Mouse (Mus musculus): Measurements from ENCODE around the gene Inpp4a.

DNA sequence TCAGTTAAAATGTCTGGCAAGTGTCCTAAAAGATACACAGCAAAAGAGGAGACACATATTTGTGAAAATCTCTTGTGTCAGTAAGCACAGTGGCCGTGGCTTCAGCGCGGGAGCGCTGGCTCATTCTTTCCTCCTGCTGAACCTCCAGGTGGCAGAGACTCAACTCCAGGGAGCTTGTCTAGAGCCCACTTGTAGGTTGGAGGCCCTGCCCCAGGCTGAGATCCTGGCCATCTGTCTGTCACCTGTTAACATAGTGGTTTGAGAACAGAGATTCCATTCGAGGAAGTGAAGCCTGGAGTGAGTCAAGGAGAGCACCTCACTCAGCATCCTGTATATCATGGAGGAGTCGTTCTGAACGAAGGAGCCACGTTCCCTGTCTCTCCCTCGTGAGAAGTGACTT is 37.6 kb downstream of the Inpp4a start:
- TF ChIP-seq CTCF (IDR thresholded peaks at IDR 0.05; ENCODE audit: low read depth, low read length) (no peak), TAL1 (conservative IDR thresholded peaks at IDR 0.05; ENCODE audit: low read depth, low read length) (no peak), GATA2 (IDR thresholded peaks at IDR 0.05; ENCODE audit: borderline replicate concordance, low read depth, low read length) (no peak), POLR2AphosphoS5 (IDR thresholded peaks at IDR 0.05; ENCODE audit: insufficient replicate concordance, low read depth, low read length) (no peak)
